Mouse (Mus musculus): Measurements from ENCODE around the gene Tekt5. TPM values are rescaled to one million over a fixed set of nuclear protein-coding genes. Genes with fewer than 3 reads are reported as not detected.

The Tekt5 gene
- 0.68 and 0.90 TPM in 2 replicates for total RNA-seq (2014; fragmentation: Nextera tagmentation)
- 0.35 and 0.71 TPM in 2 replicates for total RNA-seq (2017)
- 0.08 and 0.19 TPM in 2 replicates for polyA plus RNA-seq (2012)

DNA sequence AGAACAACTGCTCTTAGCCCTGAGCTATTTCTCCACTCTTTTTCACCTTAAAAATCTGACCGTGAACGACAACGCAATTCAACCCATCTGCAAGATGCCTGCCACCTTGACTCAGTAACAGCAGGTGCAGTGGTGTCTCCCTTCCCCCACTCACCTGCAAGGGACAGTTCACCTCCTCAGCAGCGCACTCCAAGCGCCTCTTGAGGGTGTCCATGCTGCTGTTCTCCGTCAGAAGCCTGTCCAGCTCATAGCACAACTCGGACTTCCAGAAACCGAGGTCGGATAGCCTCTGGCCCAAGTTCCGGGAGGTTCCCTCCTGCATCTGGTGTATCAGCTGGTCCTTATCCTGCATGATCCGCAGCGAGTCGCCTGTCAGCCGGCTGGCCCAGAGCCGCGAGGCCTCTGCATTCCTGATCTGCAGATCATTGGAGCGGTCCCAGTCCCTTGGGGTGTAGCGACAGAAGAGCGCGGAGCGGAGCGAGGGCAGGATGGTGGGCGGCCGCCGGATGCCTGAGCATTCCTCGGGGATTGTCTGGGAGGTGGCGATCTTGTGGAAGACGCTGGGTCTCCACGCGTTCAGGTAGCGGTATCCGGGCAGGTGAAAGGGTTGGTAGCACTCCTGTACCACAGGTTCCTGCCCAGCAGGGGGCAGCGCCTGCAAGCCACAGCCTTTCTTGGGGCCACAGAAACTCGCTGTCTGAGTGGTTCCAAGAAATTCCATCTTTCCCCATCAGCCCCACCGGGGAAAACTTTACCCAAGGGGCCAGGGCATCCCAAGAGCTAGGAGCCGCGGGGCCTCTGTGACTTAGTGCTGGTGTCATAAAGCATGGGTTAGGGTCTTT lies at the start of gene Tekt5:
Gene Tekt5, minus strand, starts transcription at position 792 of the 842 bp plus-strand sequence.
- H3K27me3 ChIP-seq (ENCODE audit: insufficient read depth, low read length), result peaks cover 16% of the 10 kb centered on the region; the same call in 1 of the 2 replicates
- ATAC-seq (ENCODE audit: extremely low read depth, insufficient number of reproducible peaks, low FRiP score, poor library complexity, severe bottlenecking) (no peak), DNase-seq (ENCODE audit: low spot score) (no peak)
- TF ChIP-seq POLR2AphosphoS5 (IDR thresholded peaks at IDR 0.05; ENCODE audit: insufficient replicate concordance, low read depth, low read length), result no peak
- TF ChIP-seq CTCF (IDR thresholded peaks at IDR 0.05; ENCODE audit: low read depth, low read length), result 0 out of 2 replicates have a peak, but pooled peaks have one; percentile 10
- no peaks in the 10 kb centered on the region for H3K9me3 ChIP-seq (replicated peaks)
- H3K36me3 ChIP-seq (replicated peaks), result no peaks in the 10 kb centered on the region
- H3K4me3 ChIP-seq (ENCODE audit: low read depth, low read length), result no peak within 1 kb of the TSS
- no peaks in the 10 kb centered on the region for H3K4me1 ChIP-seq (ENCODE audit: insufficient read depth, low read depth, low read length)

DNA sequence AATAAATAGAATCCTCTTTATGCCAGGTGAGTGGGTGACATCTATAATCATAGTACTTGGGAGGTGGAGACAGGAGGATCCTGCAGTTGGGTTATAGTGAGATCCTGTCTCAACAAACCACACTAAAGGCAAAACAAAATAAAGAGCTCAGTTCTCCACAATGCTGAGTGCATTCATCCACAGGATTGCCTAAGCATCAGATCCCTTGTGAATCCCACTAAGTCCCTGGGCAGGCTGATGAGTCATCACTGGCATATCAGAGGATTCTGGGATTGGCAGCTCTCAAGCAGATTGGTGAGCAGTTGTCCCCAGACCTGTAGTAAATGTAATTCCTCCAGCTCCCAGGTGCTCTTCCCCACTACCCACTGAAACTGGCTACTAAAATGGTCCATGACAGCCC lies 48.4 kb upstream of the Tekt5 start:
- no peaks in the 10 kb centered on the region for H3K9me3 ChIP-seq (replicated peaks)
- ATAC-seq (ENCODE audit: extremely low read depth, insufficient number of reproducible peaks, low FRiP score, poor library complexity, severe bottlenecking) (no peak), DNase-seq (ENCODE audit: low spot score) (no peak)
- H3K4me1 ChIP-seq (ENCODE audit: insufficient read depth, low read depth, low read length), result no peaks in the 10 kb centered on the region
- H3K27me3 ChIP-seq (ENCODE audit: insufficient read depth, low read length), result peaks cover 3% of the 10 kb centered on the region; the same call in 1 of the 2 replicates
- H3K36me3 ChIP-seq (replicated peaks), result no peaks in the 10 kb centered on the region
- TF ChIP-seq CTCF (IDR thresholded peaks at IDR 0.05; ENCODE audit: low read depth, low read length) (no peak), GATA1 (IDR thresholded peaks at IDR 0.05; ENCODE audit: borderline replicate concordance, low read length) (no peak), GATA2 (IDR thresholded peaks at IDR 0.05; ENCODE audit: borderline replicate concordance, low read depth, low read length) (no peak), POLR2AphosphoS5 (IDR thresholded peaks at IDR 0.05; ENCODE audit: insufficient replicate concordance, low read depth, low read length) (no peak), TAL1 (conservative IDR thresholded peaks at IDR 0.05; ENCODE audit: low read depth, low read length) (no peak)
- H3K4me3 ChIP-seq (ENCODE audit: low read depth, low read length), result no peak overlapping the region

DNA sequence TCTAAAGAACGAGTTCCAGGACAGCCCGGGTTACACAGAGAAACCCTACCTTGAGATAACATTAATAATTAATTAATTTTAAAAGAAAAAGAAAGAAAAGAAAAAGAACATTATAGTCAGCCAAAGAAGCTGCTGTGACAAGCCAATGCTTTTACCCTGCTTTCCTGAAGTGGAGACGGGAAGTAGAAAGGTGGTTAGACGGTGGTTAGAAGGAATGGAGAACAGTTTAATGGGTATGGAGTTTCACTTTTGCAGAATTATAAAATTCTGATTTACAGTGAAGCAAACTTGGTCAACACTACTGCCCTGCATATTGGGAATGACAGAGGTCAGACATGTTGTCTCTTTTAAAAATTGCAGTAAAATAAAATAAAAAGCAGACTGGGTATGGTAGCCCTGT lies 46.5 kb upstream of the Tekt5 start:
- no peak overlapping the region for H3K4me3 ChIP-seq (ENCODE audit: low read depth, low read length)
- TF ChIP-seq GATA2 (IDR thresholded peaks at IDR 0.05; ENCODE audit: borderline replicate concordance, low read depth, low read length), result no peak
- TF ChIP-seq POLR2AphosphoS5 (IDR thresholded peaks at IDR 0.05; ENCODE audit: insufficient replicate concordance, low read depth, low read length), result no peak
- no peak for TF ChIP-seq GATA1 (IDR thresholded peaks at IDR 0.05; ENCODE audit: borderline replicate concordance, low read length)
- no peak for TF ChIP-seq CTCF (IDR thresholded peaks at IDR 0.05; ENCODE audit: low read depth, low read length)
- TF ChIP-seq TAL1 (conservative IDR thresholded peaks at IDR 0.05; ENCODE audit: low read depth, low read length), result no peak
- DNase-seq (ENCODE audit: low spot score), result no peak
- no peaks in the 10 kb centered on the region for H3K36me3 ChIP-seq (replicated peaks)
- no peaks in the 10 kb centered on the region for H3K9me3 ChIP-seq (replicated peaks)
- peaks cover 2% of the 10 kb centered on the region; the same call in 1 of the 2 replicates for H3K27me3 ChIP-seq (ENCODE audit: insufficient read depth, low read length)
- no peak for ATAC-seq (ENCODE audit: extremely low read depth, insufficient number of reproducible peaks, low FRiP score, poor library complexity, severe bottlenecking)
- H3K4me1 ChIP-seq (ENCODE audit: insufficient read depth, low read depth, low read length), result no peaks in the 10 kb centered on the region

DNA sequence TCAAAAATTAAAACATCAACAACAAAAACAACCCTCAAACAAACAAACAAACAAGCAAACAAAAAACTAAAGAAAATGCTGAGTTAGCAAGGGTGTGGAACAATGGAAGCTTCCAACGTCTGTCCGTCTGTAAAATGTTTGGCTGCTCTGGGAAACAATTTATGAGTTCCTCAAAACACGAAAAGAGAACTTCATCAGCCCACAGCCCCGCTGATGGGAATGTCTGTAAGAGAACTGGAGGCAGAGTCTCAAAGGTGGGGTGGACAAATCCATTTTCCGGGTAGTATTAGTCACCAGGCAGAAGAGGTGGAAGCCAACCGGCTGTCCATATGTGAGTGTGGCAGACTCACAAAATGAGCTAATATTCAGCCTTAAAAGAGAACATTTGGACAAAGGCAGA lies 46.0 kb upstream of the Tekt5 start:
- Histone ChIP-seq H3K36me3 (replicated peaks) (no peaks in the 10 kb centered on the region), H3K4me1 (ENCODE audit: insufficient read depth, low read depth, low read length) (no peaks in the 10 kb centered on the region), H3K4me3 (ENCODE audit: low read depth, low read length) (no peak overlapping the region), H3K9me3 (replicated peaks) (no peaks in the 10 kb centered on the region), H3K27me3 (ENCODE audit: insufficient read depth, low read length) (peaks cover 2% of the 10 kb centered on the region; the same call in 1 of the 2 replicates)
- ATAC-seq (ENCODE audit: extremely low read depth, insufficient number of reproducible peaks, low FRiP score, poor library complexity, severe bottlenecking) (no peak), DNase-seq (ENCODE audit: low spot score) (no peak)
- TF ChIP-seq GATA2 (IDR thresholded peaks at IDR 0.05; ENCODE audit: borderline replicate concordance, low read depth, low read length) (no peak), POLR2AphosphoS5 (IDR thresholded peaks at IDR 0.05; ENCODE audit: insufficient replicate concordance, low read depth, low read length) (no peak), CTCF (IDR thresholded peaks at IDR 0.05; ENCODE audit: low read depth, low read length) (no peak), GATA1 (IDR thresholded peaks at IDR 0.05; ENCODE audit: borderline replicate concordance, low read length) (no peak), TAL1 (conservative IDR thresholded peaks at IDR 0.05; ENCODE audit: low read depth, low read length) (no peak)

- peaks cover 8% of the 10 kb centered on the region for H3K27me3 ChIP-seq (ENCODE audit: insufficient read depth, low read length)
- no peaks in the 10 kb centered on the region for H3K4me1 ChIP-seq (ENCODE audit: insufficient read depth, low read depth, low read length)
- ATAC-seq (ENCODE audit: extremely low read depth, insufficient number of reproducible peaks, low FRiP score, poor library complexity, severe bottlenecking) (no peak), DNase-seq (ENCODE audit: low spot score) (no peak)
- H3K4me3 ChIP-seq (ENCODE audit: low read depth, low read length), result no peak overlapping the region
- H3K36me3 ChIP-seq (replicated peaks), result no peaks in the 10 kb centered on the region
- no peak for TF ChIP-seq GATA1 (IDR thresholded peaks at IDR 0.05; ENCODE audit: borderline replicate concordance, low read length)
- TF ChIP-seq CTCF (IDR thresholded peaks at IDR 0.05; ENCODE audit: low read depth, low read length), result no peak
- TF ChIP-seq GATA2 (IDR thresholded peaks at IDR 0.05; ENCODE audit: borderline replicate concordance, low read depth, low read length), result no peak
- no peak for TF ChIP-seq POLR2AphosphoS5 (IDR thresholded peaks at IDR 0.05; ENCODE audit: insufficient replicate concordance, low read depth, low read length)
- TF ChIP-seq TAL1 (conservative IDR thresholded peaks at IDR 0.05; ENCODE audit: low read depth, low read length), result no peak
- no peaks in the 10 kb centered on the region for H3K9me3 ChIP-seq (replicated peaks)
Measured at GRCm38 (mm10) chr16:10438055-10438454, 42.8 kb upstream of the Tekt5 start.

GRCm38 (mm10) chr16:10436166-10436565 lies 40.9 kb upstream of the Tekt5 start:
- H3K9me3 ChIP-seq (replicated peaks), result no peaks in the 10 kb centered on the region
- H3K27me3 ChIP-seq (ENCODE audit: insufficient read depth, low read length), result peaks cover 15% of the 10 kb centered on the region
- H3K4me3 ChIP-seq (ENCODE audit: low read depth, low read length), result no peak overlapping the region
- DNase-seq (ENCODE audit: low spot score) (no peak), ATAC-seq (ENCODE audit: extremely low read depth, insufficient number of reproducible peaks, low FRiP score, poor library complexity, severe bottlenecking) (no peak)
- TF ChIP-seq TAL1 (conservative IDR thresholded peaks at IDR 0.05; ENCODE audit: low read depth, low read length) (no peak), CTCF (IDR thresholded peaks at IDR 0.05; ENCODE audit: low read depth, low read length) (no peak), POLR2AphosphoS5 (IDR thresholded peaks at IDR 0.05; ENCODE audit: insufficient replicate concordance, low read depth, low read length) (no peak), GATA1 (IDR thresholded peaks at IDR 0.05; ENCODE audit: borderline replicate concordance, low read length) (no peak), GATA2 (IDR thresholded peaks at IDR 0.05; ENCODE audit: borderline replicate concordance, low read depth, low read length) (no peak)
- no peaks in the 10 kb centered on the region for H3K4me1 ChIP-seq (ENCODE audit: insufficient read depth, low read depth, low read length)
- H3K36me3 ChIP-seq (replicated peaks), result no peaks in the 10 kb centered on the region
